Mouse (Mus musculus) midbrain, embryonic 13.5 days (tissue): ENCODE data around the gene Adcy1. TPM values are rescaled to one million over a fixed set of nuclear protein-coding genes. Genes with fewer than 3 reads are reported as not detected.
A peak's percentile ranks its signal among the peaks of the same experiment; 100 is the strongest.

Experiments used
- ATAC-seq: fragments of 200-750 bp; cut with Nextera tagmentation; 2 replicates; pipeline ENCODE4 v1.8.0; 2017; ENCODE audit warnings: mild to moderate bottlenecking, moderate TSS enrichment, moderate library complexity
- H3K27ac ChIP-seq: fragments of 300-500 bp; sonication (generic); 2 replicates; pipeline ENCODE4 v1.5.1; 2015; ENCODE audit warnings: inconsistent platforms, mild to moderate bottlenecking, moderate library complexity
- H3K27me3 ChIP-seq: fragments of 300-500 bp; sonication (generic); 2 replicates; pipeline ENCODE4 v1.6.1; 2015; ENCODE audit warnings: mild to moderate bottlenecking, inconsistent platforms
- H3K36me3 ChIP-seq: fragments of 300-500 bp; sonication (generic); 2 replicates; pipeline ENCODE4 v1.6.1; 2015; ENCODE audit warnings: mild to moderate bottlenecking, inconsistent platforms
- H3K4me1 ChIP-seq: fragments of 300-500 bp; sonication (generic); replicated peaks from 2 replicates; pipeline ENCODE4 v1.6.1; 2015; ENCODE audit warnings: inconsistent platforms
- H3K4me2 ChIP-seq: fragments of 300-500 bp; sonication (generic); replicated peaks from 2 replicates; pipeline ENCODE4 v1.6.1; 2015; ENCODE audit warnings: moderate library complexity, mild to moderate bottlenecking, inconsistent platforms
- H3K4me3 ChIP-seq: fragments of 300-500 bp; sonication (generic); replicated peaks from 2 replicates; pipeline ENCODE4 v1.5.1; 2015; ENCODE audit warnings: mild to moderate bottlenecking, inconsistent platforms
- H3K9ac ChIP-seq: fragments of 300-500 bp; sonication (generic); replicated peaks from 2 replicates; pipeline ENCODE4 v1.6.1; 2015; ENCODE audit warnings: mild to moderate bottlenecking, inconsistent platforms
- H3K9me3 ChIP-seq: fragments of 300-500 bp; sonication (generic); 2 replicates; pipeline ENCODE4 v1.6.1; 2016; ENCODE audit warnings: mild to moderate bottlenecking, inconsistent platforms
- WGBS: fragments of 180-500 bp; shearing (Covaris S2); methylation state at CpG from one replicate; pipeline ENCODE4 v1.1.7; 2015; 5-methylcytosine and 5-hydroxymethylcytosine counted together
- polyA plus RNA-seq: library from polyadenylated mRNA; unstranded; fragments of >200 nt; fragmentation: Nextera tagmentation; extraction: Ambion mirVana; gene quantifications from 2 replicates; pipeline ENCODE4 v1.2.1, GENCODE M21; 2015

Gene Adcy1
- polyA plus RNA-seq, 1 experiment from 2014 or later, result 3.0 TPM

GRCm38 (mm10) chr11:7194432-7195311 lies 131.4 kb downstream of the Adcy1 start:
- no peaks in the 10 kb centered on the region for H3K9me3 ChIP-seq
- no peak for ATAC-seq
- no peak overlapping the region for H3K27ac ChIP-seq
- H3K9ac ChIP-seq, result no peak overlapping the region
- H3K27me3 ChIP-seq, result peaks cover 5% of the 10 kb centered on the region; the same call in 1 of the 2 replicates
- H3K4me2 ChIP-seq, result no peak overlapping the region
- H3K4me1 ChIP-seq, result peaks cover 14% of the 10 kb centered on the region
- H3K4me3 ChIP-seq, result no peak overlapping the region
- H3K36me3 ChIP-seq, result no peaks in the 10 kb centered on the region
- 97% methylated on average over 10 of the region's 10 CpGs for WGBS

- Histone ChIP-seq H3K4me1 (peaks cover 14% of the 10 kb centered on the region), H3K27ac (no peak overlapping the region), H3K9ac (no peak overlapping the region), H3K27me3 (peaks cover 5% of the 10 kb centered on the region; the same call in 1 of the 2 replicates), H3K4me3 (no peak overlapping the region), H3K9me3 (no peaks in the 10 kb centered on the region), H3K4me2 (no peak overlapping the region), H3K36me3 (no peaks in the 10 kb centered on the region)
- ATAC-seq, result no peak
- 85% methylated on average over 4 of the region's 4 CpGs for WGBS
These were observed 132.0 kb downstream of the Adcy1 start for GRCm38 (mm10) chr11:7195312-7195685.

GRCm38 (mm10) chr11:7197491-7197941 lies 134.2 kb downstream of the Adcy1 start, which contains the start of gene Igfbp1:
TSS of gene Igfbp1 (plus strand) at chr11:7197782.
- WGBS, result 14% methylated on average over 12 of the region's 12 CpGs
- Histone ChIP-seq H3K27ac (no peak within 1 kb of the TSS), H3K9ac (no peak within 1 kb of the TSS), H3K4me2 (no peak within 1 kb of the TSS), H3K27me3 (peaks cover 5% of the 10 kb centered on the region; the same call in 1 of the 2 replicates), H3K4me3 (no peak within 1 kb of the TSS), H3K36me3 (no peaks in the 10 kb centered on the region), H3K9me3 (no peaks in the 10 kb centered on the region), H3K4me1 (peaks cover 11% of the 10 kb centered on the region)
- peak; percentile 28; the same call in 1 of the 2 replicates for ATAC-seq

- Histone ChIP-seq H3K4me1 (peaks cover 11% of the 10 kb centered on the region), H3K27ac (no peak overlapping the region), H3K9ac (no peak overlapping the region), H3K4me3 (no peak overlapping the region), H3K9me3 (no peaks in the 10 kb centered on the region), H3K4me2 (no peak overlapping the region), H3K36me3 (no peaks in the 10 kb centered on the region), H3K27me3 (peaks cover 5% of the 10 kb centered on the region; the same call in 1 of the 2 replicates)
- ATAC-seq, result peak; percentile 18; the same call in 1 of the 2 replicates
- 87% methylated on average over 19 of the region's 19 CpGs for whole genome bisulfite sequencing
These were observed 134.7 kb downstream of the Adcy1 start for GRCm38 (mm10) chr11:7198006-7198405.

- no peaks in the 10 kb centered on the region for H3K36me3 ChIP-seq
- no peaks in the 10 kb centered on the region for H3K9me3 ChIP-seq
- 83% methylated on average over 10 of the region's 10 CpGs for WGBS
- ATAC-seq, result no peak; the same call in 1 of the 2 replicates
- H3K4me1 ChIP-seq, result peaks cover 11% of the 10 kb centered on the region
- H3K27ac ChIP-seq, result no peak overlapping the region
- H3K4me3 ChIP-seq, result no peak overlapping the region
- no peak overlapping the region for H3K9ac ChIP-seq
- peaks cover 5% of the 10 kb centered on the region; the same call in 1 of the 2 replicates for H3K27me3 ChIP-seq
- H3K4me2 ChIP-seq, result no peak overlapping the region
These were observed 135.4 kb downstream of the Adcy1 start for GRCm38 (mm10) chr11:7198481-7199256.

GRCm38 (mm10) chr11:7199736-7200392 lies 136.6 kb downstream of the Adcy1 start:
- Histone ChIP-seq H3K27me3 (peaks cover 5% of the 10 kb centered on the region; the same call in 1 of the 2 replicates), H3K36me3 (no peaks in the 10 kb centered on the region), H3K9ac (no peak overlapping the region), H3K9me3 (no peaks in the 10 kb centered on the region), H3K27ac (no peak overlapping the region), H3K4me1 (peaks cover 11% of the 10 kb centered on the region), H3K4me3 (no peak overlapping the region), H3K4me2 (no peak overlapping the region)
- 61% methylated on average over 14 of the region's 14 CpGs for WGBS
- no peak for ATAC-seq

GRCm38 (mm10) chr11:7200393-7200783 lies 137.1 kb downstream of the Adcy1 start:
- no peak overlapping the region for H3K9ac ChIP-seq
- H3K27ac ChIP-seq, result no peak overlapping the region
- peaks cover 11% of the 10 kb centered on the region for H3K4me1 ChIP-seq
- no peaks in the 10 kb centered on the region for H3K9me3 ChIP-seq
- H3K4me3 ChIP-seq, result no peak overlapping the region
- no peak for ATAC-seq
- WGBS, result 83% methylated on average over 9 of the region's 9 CpGs
- H3K27me3 ChIP-seq, result peaks cover 5% of the 10 kb centered on the region; the same call in 1 of the 2 replicates
- no peak overlapping the region for H3K4me2 ChIP-seq
- H3K36me3 ChIP-seq, result no peaks in the 10 kb centered on the region

GRCm38 (mm10) chr11:7202206-7202605 lies 138.9 kb downstream of the Adcy1 start:
- no peak for ATAC-seq
- Histone ChIP-seq H3K9me3 (no peaks in the 10 kb centered on the region), H3K9ac (no peak overlapping the region), H3K4me1 (peaks cover 8% of the 10 kb centered on the region), H3K4me3 (no peak overlapping the region), H3K36me3 (no peaks in the 10 kb centered on the region), H3K4me2 (no peak overlapping the region), H3K27ac (no peak overlapping the region), H3K27me3 (peaks cover 5% of the 10 kb centered on the region; the same call in 1 of the 2 replicates)
- WGBS, result 84% methylated on average over 7 of the region's 7 CpGs

- no peak overlapping the region for H3K4me2 ChIP-seq
- H3K36me3 ChIP-seq, result no peaks in the 10 kb centered on the region
- no peak overlapping the region for H3K4me3 ChIP-seq
- WGBS, result 92% methylated on average over 9 of the region's 9 CpGs
- no peaks in the 10 kb centered on the region for H3K4me1 ChIP-seq
- H3K27ac ChIP-seq, result no peak overlapping the region
- H3K9me3 ChIP-seq, result no peaks in the 10 kb centered on the region
- H3K9ac ChIP-seq, result no peak overlapping the region
- H3K27me3 ChIP-seq, result no peaks in the 10 kb centered on the region
- no peak for ATAC-seq
These were observed 140.6 kb downstream of the Adcy1 start for GRCm38 (mm10) chr11:7203846-7204245.

- no peak overlapping the region for H3K27ac ChIP-seq
- H3K4me3 ChIP-seq, result no peak overlapping the region
- ATAC-seq, result no peak; the same call in 1 of the 2 replicates
- H3K4me2 ChIP-seq, result no peak overlapping the region
- no peaks in the 10 kb centered on the region for H3K36me3 ChIP-seq
- H3K4me1 ChIP-seq, result peaks cover 28% of the 10 kb centered on the region
- H3K27me3 ChIP-seq, result peaks cover 37% of the 10 kb centered on the region
- H3K9me3 ChIP-seq, result no peaks in the 10 kb centered on the region
- WGBS, result 20% methylated on average over 6 of the region's 6 CpGs
- H3K9ac ChIP-seq, result no peak overlapping the region
These were observed 147.1 kb downstream of the Adcy1 start for GRCm38 (mm10) chr11:7210343-7210742.

- no peaks in the 10 kb centered on the region for H3K9me3 ChIP-seq
- H3K4me2 ChIP-seq, result no peak overlapping the region
- peaks cover 28% of the 10 kb centered on the region for H3K4me1 ChIP-seq
- no peak overlapping the region for H3K27ac ChIP-seq
- no peaks in the 10 kb centered on the region for H3K36me3 ChIP-seq
- 33% methylated on average over 9 of the region's 9 CpGs for WGBS
- H3K4me3 ChIP-seq, result no peak overlapping the region
- no peak overlapping the region for H3K9ac ChIP-seq
- peaks cover 39% of the 10 kb centered on the region for H3K27me3 ChIP-seq
- ATAC-seq, result no peak
These were observed 147.9 kb downstream of the Adcy1 start for GRCm38 (mm10) chr11:7211211-7211610.
